Mouse (Mus musculus) embryonic stem cell, embryonic (primary cell): Measurements from ENCODE around the gene Cfap157.

Source experiments
- CTCF ChIA-PET, 4 experiments: fragments of 300-600 bp in 2 of 4; fragments of 350-600 bp in 2 of 4; sonication (Branson Sonifier 250); formaldehyde crosslinking; loops; one replicate each; lab custom pipeline; 2022; ENCODE audit warnings: inconsistent platforms in 2 of 4; lab: Charles Lee
- POLR2A ChIA-PET, 4 experiments: fragments of 300-600 bp in 2 of 4; fragments of 350-600 bp in 2 of 4; sonication (Branson Sonifier 250); formaldehyde crosslinking; loops; one replicate each; lab custom pipeline; 2022; ENCODE audit warnings: antibody characterized with exemption in 4 of 4, inconsistent platforms in 1 of 4; lab: Charles Lee

Cfap157 gene

GRCm38 (mm10) chr2:32727435-32727834 is 56.8 kb downstream of the Cfap157 start:
- ChIA-PET POLR2A (interaction anchor here (0.5 to 9.6 kb wide), 100 partner anchors 9 to 1410 kb away, joined by 3 to 214 read pairs (median 4); partner anchors contain the start of genes Cdk9 (in 3 of the 4), Tor2a (in 3 of the 4), 6330409D20Rik (in 2 of the 4) and Eng (in 2 of the 4)), CTCF (interaction anchor here (0.5 to 4.0 kb wide), 48 partner anchors 9 to 1598 kb away, joined by 3 to 35 read pairs (median 5); partner anchors contain the start of genes Tor2a (in 3 of the 4), Cdk9 (in 2 of the 4), Angptl2 (in 1 of the 4) and Garnl3 (in 1 of the 4))
